Mouse (Mus musculus): ENCODE measurements around the gene Nop53. TPM values are rescaled to one million over a fixed set of nuclear protein-coding genes. Genes with fewer than 3 reads are reported as not detected.
A peak's percentile ranks its signal among the peaks of the same experiment; 100 is the strongest.

Nop53 gene
- total RNA-seq, 2 experiments from 2014 or later: 115 to 121 TPM

GRCm38 (mm10) chr7:15953307-15954074, 7.6 kb upstream of the Nop53 start:
- Histone ChIP-seq H3K27ac (no peak overlapping the region), H3K4me3 (no peak overlapping the region)
- DNase-seq (ENCODE audit: low spot score in 2 of 2): no peak
- peak; percentile 62 for TF ChIP-seq CTCF (conservative IDR thresholded peaks at IDR 0.05)

GRCm38 (mm10) chr7:15952416-15952815, 6.5 kb upstream of the Nop53 start:
- TF ChIP-seq CTCF (conservative IDR thresholded peaks at IDR 0.05): no peak
- no peak for DNase-seq (ENCODE audit: low spot score in 2 of 2)
- Histone ChIP-seq H3K4me3 (no peak overlapping the region), H3K27ac (no peak overlapping the region)

GRCm38 (mm10) chr7:15950008-15950407, 4.1 kb upstream of the Nop53 start:
- Histone ChIP-seq H3K4me3 (no peak overlapping the region), H3K27ac (no peak overlapping the region)
- no peak for TF ChIP-seq CTCF (conservative IDR thresholded peaks at IDR 0.05)
- DNase-seq (ENCODE audit: low spot score in 2 of 2): no peak

GRCm38 (mm10) chr7:15949216-15949790, 3.4 kb upstream of the Nop53 start:
- H3K27ac ChIP-seq: no peak overlapping the region
- DNase-seq (ENCODE audit: low spot score in 2 of 2): no peak
- no peak for TF ChIP-seq CTCF (conservative IDR thresholded peaks at IDR 0.05)
- H3K4me3 ChIP-seq: no peak overlapping the region

GRCm38 (mm10) chr7:15948381-15948941, 2.6 kb upstream of the Nop53 start:
- Histone ChIP-seq H3K4me3 (peak overlapping the region; percentile 40), H3K27ac (peak overlapping the region; percentile 43; the same call in 1 of the 2 replicates)
- peak; percentile 87 for TF ChIP-seq CTCF (conservative IDR thresholded peaks at IDR 0.05)

GRCm38 (mm10) chr7:15947653-15948260, 1.9 kb upstream of the Nop53 start:
- no peak for TF ChIP-seq CTCF (conservative IDR thresholded peaks at IDR 0.05)
- Histone ChIP-seq H3K4me3 (no peak overlapping the region; the same call in 1 of the 2 replicates), H3K27ac (peak overlapping the region; percentile 43; the same call in 1 of the 2 replicates)
- DNase-seq (ENCODE audit: low spot score in 2 of 2): no peak

More at GRCm38 (mm10) chr7:15948381-15948941, 2.6 kb upstream of the Nop53 start:
- DNase-seq (ENCODE audit: low spot score in 2 of 2): peak; percentile 41 to 70

GRCm38 (mm10) chr7:15945211-15945610, 663 bp downstream of the Nop53 start:
- TF ChIP-seq CTCF (conservative IDR thresholded peaks at IDR 0.05): no peak
- H3K4me3 ChIP-seq: peak overlapping the region; percentile 77
- H3K27ac ChIP-seq: peak overlapping the region; percentile 98
- DNase-seq (ENCODE audit: low spot score in 2 of 2): no peak

- H3K27ac ChIP-seq: no peak overlapping the region
- no peak for DNase-seq (ENCODE audit: low spot score in 2 of 2)
- peak overlapping the region; percentile 4; the same call in 1 of the 2 replicates for H3K4me3 ChIP-seq
- no peak for TF ChIP-seq CTCF (conservative IDR thresholded peaks at IDR 0.05)
Observed at GRCm38 (mm10) chr7:15944311-15944710, 1.6 kb downstream of the Nop53 start.

- TF ChIP-seq CTCF (conservative IDR thresholded peaks at IDR 0.05): no peak
- Histone ChIP-seq H3K4me3 (no peak overlapping the region), H3K27ac (no peak overlapping the region)
Observed at GRCm38 (mm10) chr7:15938621-15939020, 7.3 kb downstream of the Nop53 start.

GRCm38 (mm10) chr7:15937491-15937890, 8.4 kb downstream of the Nop53 start:
- no peak for TF ChIP-seq CTCF (conservative IDR thresholded peaks at IDR 0.05)
- Histone ChIP-seq H3K4me3 (no peak overlapping the region), H3K27ac (no peak overlapping the region)
- DNase-seq (ENCODE audit: low spot score in 2 of 2): no peak

More at GRCm38 (mm10) chr7:15938621-15939020, 7.3 kb downstream of the Nop53 start:
- no peak for DNase-seq (ENCODE audit: low spot score in 2 of 2)

GRCm38 (mm10) chr7:15933437-15934359, 12.2 kb downstream of the Nop53 start:
- TF ChIP-seq CTCF (conservative IDR thresholded peaks at IDR 0.05): no peak
- Histone ChIP-seq H3K4me3 (no peak overlapping the region), H3K27ac (peak overlapping the region; percentile 78)
- peak; percentile 60 to 61 for DNase-seq (ENCODE audit: low spot score in 2 of 2)

GRCm38 (mm10) chr7:15931635-15932034, 14.2 kb downstream of the Nop53 start:
- H3K4me3 ChIP-seq: no peak overlapping the region
- no peak overlapping the region for H3K27ac ChIP-seq
- no peak for DNase-seq (ENCODE audit: low spot score in 2 of 2)
- TF ChIP-seq CTCF (conservative IDR thresholded peaks at IDR 0.05): no peak

Measured in layer of hippocampus, adult 2 months (tissue).